In genomic region chr12:29175698-29176440, GRCm38 (mm10) we compare ENCODE assay signal across 18 mouse cellular contexts.
DNase-seq lines count a peak whose midpoint lies in the region; ATAC-seq and TF ChIP-seq lines count a peak whose summit lies in the region.
"Had no signal": no experiment of that assay in that cellular context is flagged by ENCODE, and none has a peak within 500 bp of the region (broad histone marks: within the 10 kb centered on the region; RNA-seq: fewer than 3 reads in every experiment).

No protein-coding gene starts in this region.

- WGBS in forebrain, embryonic 14.5 days, result 40% methylated on average over 10 of the region's 10 CpGs
- 82% methylated on average over 10 of the region's 10 CpGs for WGBS in forebrain, embryonic 11.5 days
- 52% methylated on average over 10 of the region's 10 CpGs for WGBS in hindbrain, postnatal 0 days

- no peaks in the 10 kb centered on the region for H3K27me3 ChIP-seq in forebrain, embryonic 14.5 days (replicated peaks; ENCODE audit: control insufficient read depth, insufficient read depth, low read length)
- no peaks in the 10 kb centered on the region for H3K27me3 ChIP-seq in forebrain, embryonic 11.5 days (ENCODE audit: control insufficient read depth, insufficient read depth, low read length)
- H3K27me3 ChIP-seq in hindbrain, postnatal 0 days (ENCODE audit: insufficient read depth, low read length), result no peaks in the 10 kb centered on the region
- H3K27me3 ChIP-seq: embryonic facial prominence, embryonic 13.5 days; limb, embryonic 12.5 days; liver, embryonic 13.5 days had no signal

- ATAC-seq in forebrain, embryonic 14.5 days, result peak; percentile 66; the same call in 1 of the 2 replicates
- ATAC-seq in forebrain, embryonic 11.5 days (replicated peaks; ENCODE audit: low FRiP score), result no peak
- no peak for ATAC-seq in hindbrain, postnatal 0 days
- ATAC-seq: intestine, embryonic 16.5 days had no signal

- no peak overlapping the region for H3K9ac ChIP-seq in forebrain, embryonic 14.5 days (ENCODE audit: low read length)
- no peak overlapping the region for H3K9ac ChIP-seq in forebrain, embryonic 11.5 days (ENCODE audit: low read length)
- no peak overlapping the region for H3K9ac ChIP-seq in hindbrain, postnatal 0 days (replicated peaks; ENCODE audit: low read length)
- H3K9ac ChIP-seq: embryonic facial prominence, embryonic 13.5 days; limb, embryonic 12.5 days; liver, embryonic 13.5 days; lung, embryonic 14.5 days had no signal

- DNase-seq in forebrain, embryonic 14.5 days (ENCODE audit: low spot score), result peak; percentile 68
- DNase-seq in forebrain, embryonic 11.5 days (ENCODE audit: low spot score), result no peak
- DNase-seq in Muller cell, postnatal 12 days (ENCODE audit: inconsistent ontology term), result peak; percentile 66
- peak; percentile 50 for DNase-seq in brain, adult 2 months (ENCODE audit: low read depth, low spot score)
- peak; percentile 39 for DNase-seq in hindbrain, postnatal 0 days (ENCODE audit: low spot score)
- DNase-seq in thymus, postnatal 4 days, result no peak
- DNase-seq in cerebellum, adult 9-11 months, result no peak
- DNase-seq: cerebellum, adult 11 months; cerebellum, postnatal 14 days; gastrocnemius, postnatal 10 days; heart, adult 18-20 months; heart, postnatal 4 days; liver, embryonic 13.5 days; lung, embryonic 14.5 days; lung, postnatal 36 days had no signal

- no peak overlapping the region for H3K4me2 ChIP-seq in forebrain, embryonic 14.5 days (ENCODE audit: low read length)
- H3K4me2 ChIP-seq in forebrain, embryonic 11.5 days (ENCODE audit: low read depth, low read length, severe bottlenecking), result no peak overlapping the region
- no peak overlapping the region for H3K4me2 ChIP-seq in hindbrain, postnatal 0 days (ENCODE audit: low read depth, low read length)
- H3K4me2 ChIP-seq: embryonic facial prominence, embryonic 13.5 days; limb, embryonic 12.5 days; liver, embryonic 13.5 days; lung, embryonic 14.5 days had no signal

- no peak overlapping the region for H3K27ac ChIP-seq in forebrain, embryonic 14.5 days (ENCODE audit: low read depth, low read length)
- H3K27ac ChIP-seq in forebrain, embryonic 11.5 days (ENCODE audit: low read depth, low read length), result no peak overlapping the region
- H3K27ac ChIP-seq in hindbrain, postnatal 0 days, result 0 out of 2 replicates have a peak overlapping the region, but pooled peaks have one; percentile 2
- H3K27ac ChIP-seq: embryonic facial prominence, embryonic 13.5 days; limb, embryonic 12.5 days; liver, embryonic 13.5 days had no signal

- TF ChIP-seq CTCF in hindbrain, postnatal 0 days (IDR thresholded peaks at IDR 0.05; ENCODE audit: low read depth), result no peak

- H3K4me1 ChIP-seq in forebrain, embryonic 14.5 days (ENCODE audit: control insufficient read depth, insufficient read depth, low read length), result peaks cover 13% of the 10 kb centered on the region
- no peaks in the 10 kb centered on the region for H3K4me1 ChIP-seq in forebrain, embryonic 11.5 days (replicated peaks; ENCODE audit: control insufficient read depth, insufficient read depth, low read length)
- H3K4me1 ChIP-seq in hindbrain, postnatal 0 days (ENCODE audit: insufficient read depth, low read length), result no peaks in the 10 kb centered on the region
- H3K4me1 ChIP-seq: embryonic facial prominence, embryonic 13.5 days; limb, embryonic 12.5 days; liver, embryonic 13.5 days had no signal

- no peaks in the 10 kb centered on the region for H3K36me3 ChIP-seq in forebrain, embryonic 14.5 days (ENCODE audit: control insufficient read depth, insufficient read depth, low read length)
- H3K36me3 ChIP-seq in forebrain, embryonic 11.5 days (ENCODE audit: control insufficient read depth, insufficient read depth, low read length), result no peaks in the 10 kb centered on the region
- H3K36me3 ChIP-seq in hindbrain, postnatal 0 days (ENCODE audit: insufficient read depth, low read length), result no peaks in the 10 kb centered on the region
- H3K36me3 ChIP-seq: embryonic facial prominence, embryonic 13.5 days; limb, embryonic 12.5 days; liver, embryonic 13.5 days had no signal

- H3K9me3 ChIP-seq in forebrain, embryonic 14.5 days (replicated peaks; ENCODE audit: control insufficient read depth, low read length), result no peaks in the 10 kb centered on the region
- no peaks in the 10 kb centered on the region for H3K9me3 ChIP-seq in forebrain, embryonic 11.5 days (ENCODE audit: control insufficient read depth, low read length)
- no peaks in the 10 kb centered on the region for H3K9me3 ChIP-seq in hindbrain, postnatal 0 days (ENCODE audit: low read length)
- H3K9me3 ChIP-seq: embryonic facial prominence, embryonic 13.5 days; limb, embryonic 12.5 days; liver, embryonic 13.5 days had no signal

- no peak overlapping the region for H3K4me3 ChIP-seq in forebrain, embryonic 14.5 days (ENCODE audit: low read depth, low read length)
- H3K4me3 ChIP-seq in forebrain, embryonic 11.5 days (ENCODE audit: low read depth, low read length), result no peak overlapping the region
- H3K4me3 ChIP-seq in hindbrain, postnatal 0 days (ENCODE audit: low read length), result no peak overlapping the region
- H3K4me3 ChIP-seq: embryonic facial prominence, embryonic 13.5 days; limb, embryonic 12.5 days; liver, embryonic 13.5 days had no signal

Comparison
In these comparisons a context has a peak if more than half of its experiments do, and no peak if none do; other contexts are left out.
1. DNase-seq: peak in forebrain, embryonic 14.5 days (single experiment), Muller cell, postnatal 12 days (single experiment), brain, adult 2 months (single experiment) and hindbrain, postnatal 0 days (single experiment); none in forebrain, embryonic 11.5 days (single experiment), thymus, postnatal 4 days (single experiment) and cerebellum, adult 9-11 months (single experiment).